Mouse (Mus musculus) monocyte, adult 2 months (primary cell): ENCODE measurements around the gene Aunip.
A peak's percentile ranks its signal among the peaks of the same experiment; 100 is the strongest.
"Not testable (repeated sequence)": the region's sequence is repeated elsewhere in the genome, so short reads cannot be mapped to it uniquely, and the experiment has no call there.

ENCODE experiments used
- DNase-seq, 2 experiments: peaks; one replicate each; pipeline ENCODE4 v3.0.0; 2022; ENCODE audit warnings: low spot score in 2 of 2, low read depth in 1 of 2

Aunip gene

DNA sequence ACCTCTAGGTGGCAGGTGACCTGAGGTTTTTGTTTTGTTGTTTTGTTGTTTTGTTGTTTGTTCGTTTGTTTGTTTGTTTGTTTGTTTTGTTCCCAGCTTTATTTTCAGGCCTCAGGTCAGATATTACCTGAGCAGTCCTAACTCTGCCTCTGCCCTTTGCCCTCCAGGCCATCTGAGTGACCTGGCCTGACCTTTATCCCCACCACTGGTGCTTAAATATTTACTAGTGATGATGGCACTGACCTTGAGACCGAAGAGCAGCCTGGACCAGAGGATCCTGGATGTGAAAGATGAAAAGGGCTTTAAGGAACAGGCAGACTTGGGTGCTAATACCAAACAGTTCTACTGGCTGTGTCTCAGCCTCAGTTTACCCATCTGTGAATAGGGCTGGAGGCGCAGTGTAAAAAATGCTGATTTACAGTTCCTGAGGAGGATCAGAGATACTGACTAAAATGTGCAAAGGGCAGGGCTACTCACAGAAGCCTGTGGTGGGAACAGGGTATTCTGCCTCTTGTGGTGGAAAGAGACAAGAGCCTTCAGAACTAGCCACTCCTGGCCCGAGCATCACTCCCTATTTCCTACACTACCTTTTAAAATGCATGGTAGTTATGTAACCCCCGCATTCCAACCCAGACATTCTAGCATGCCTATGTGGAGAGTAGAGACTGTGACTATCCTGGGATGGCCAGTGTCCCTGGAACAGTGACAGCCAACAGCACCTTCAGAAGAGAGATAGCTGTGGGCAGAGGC lies 25.5 kb upstream of the Aunip start:
- no peak for DNase-seq

GRCm38 (mm10) chr4:134488211-134488610 lies 22.6 kb upstream of the Aunip start:
- DNase-seq: no peak

- no peak for DNase-seq
Observed at GRCm38 (mm10) chr4:134489986-134490665, 20.7 kb upstream of the Aunip start.

DNA sequence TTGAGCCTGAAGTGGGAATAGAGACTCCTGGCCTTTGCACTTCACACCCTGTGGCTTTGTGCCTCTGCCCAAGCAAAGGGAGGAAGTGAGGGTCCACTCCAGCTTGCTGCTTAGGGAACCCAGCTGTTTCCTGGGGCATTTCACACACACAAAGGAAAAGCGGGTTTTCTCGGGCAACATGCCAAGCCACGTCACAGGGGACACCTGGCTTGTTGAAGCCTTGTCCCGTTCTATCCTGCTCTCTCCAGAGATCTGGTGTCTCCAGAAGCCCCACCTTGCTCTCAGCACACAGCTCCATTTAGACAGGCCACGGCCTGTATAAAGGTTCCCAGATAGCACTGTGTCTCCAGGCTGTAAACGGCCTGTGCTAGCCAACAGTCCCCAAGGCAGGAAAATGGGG lies 19.1 kb upstream of the Aunip start:
- no peak for DNase-seq

DNA sequence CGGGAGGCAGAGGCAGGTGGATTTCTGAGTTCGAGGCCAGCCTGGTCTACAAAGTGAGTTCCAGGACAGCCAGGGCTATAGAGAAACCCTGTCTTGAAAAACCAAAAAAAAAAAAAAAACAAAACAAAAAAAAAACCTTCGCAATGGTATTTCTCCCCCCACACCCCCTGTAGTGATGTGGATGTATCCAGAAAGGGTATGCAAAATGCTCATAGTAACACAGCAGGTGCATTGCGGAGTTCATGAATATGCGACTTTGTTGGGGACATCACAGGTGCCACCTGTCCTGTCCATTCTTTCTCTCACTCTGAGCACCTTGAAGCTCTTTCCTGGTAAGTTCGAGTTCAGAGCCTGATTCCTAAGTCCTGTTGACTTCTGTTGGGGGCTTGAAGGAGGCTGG lies 16.6 kb upstream of the Aunip start:
- not testable (repeated sequence) for DNase-seq

DNA sequence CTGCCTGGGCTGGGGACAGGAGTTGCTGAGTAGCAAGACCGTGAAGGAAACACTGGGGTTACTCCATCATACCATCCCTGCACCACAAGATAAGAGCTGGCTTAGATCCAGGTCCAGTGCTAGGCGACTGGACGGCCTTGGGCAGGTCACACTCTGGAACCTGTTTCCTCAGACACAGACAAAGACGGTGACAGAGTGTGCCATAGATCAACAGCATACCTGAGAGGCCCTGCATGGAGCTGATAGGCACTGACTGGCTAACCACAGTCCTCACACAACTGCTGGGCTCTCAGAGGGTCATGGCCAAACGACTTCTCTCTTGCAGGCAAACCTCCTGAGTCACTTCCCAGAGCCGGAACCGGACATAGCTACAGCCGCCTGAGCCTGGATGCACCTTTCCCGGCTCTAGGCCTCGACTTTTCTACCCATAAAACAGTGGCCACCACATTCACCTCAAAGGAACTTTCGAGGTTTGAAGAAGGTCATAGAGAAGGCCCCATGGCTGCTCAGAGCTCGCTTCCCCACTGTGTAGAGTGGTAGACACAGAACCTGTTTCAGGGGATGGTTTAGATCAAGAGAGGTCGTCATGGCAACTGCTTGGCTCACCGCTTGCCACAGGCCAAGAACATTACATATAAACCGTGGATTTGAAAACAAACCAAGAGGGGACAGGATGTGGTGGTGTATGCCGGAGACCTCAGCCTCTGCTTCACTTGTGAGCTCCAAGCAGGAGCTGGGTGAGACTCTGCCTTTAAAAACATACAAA lies 15.8 kb upstream of the Aunip start:
- no peak for DNase-seq

- no peak for DNase-seq
Observed at GRCm38 (mm10) chr4:134495546-134495923, 15.3 kb upstream of the Aunip start.

GRCm38 (mm10) chr4:134496595-134497210 lies 14.1 kb upstream of the Aunip start, which contains the start of gene Paqr7:
TSS of gene Paqr7 (plus strand) at chr4:134496697.
- DNase-seq: peak; percentile 50 to 76

DNA sequence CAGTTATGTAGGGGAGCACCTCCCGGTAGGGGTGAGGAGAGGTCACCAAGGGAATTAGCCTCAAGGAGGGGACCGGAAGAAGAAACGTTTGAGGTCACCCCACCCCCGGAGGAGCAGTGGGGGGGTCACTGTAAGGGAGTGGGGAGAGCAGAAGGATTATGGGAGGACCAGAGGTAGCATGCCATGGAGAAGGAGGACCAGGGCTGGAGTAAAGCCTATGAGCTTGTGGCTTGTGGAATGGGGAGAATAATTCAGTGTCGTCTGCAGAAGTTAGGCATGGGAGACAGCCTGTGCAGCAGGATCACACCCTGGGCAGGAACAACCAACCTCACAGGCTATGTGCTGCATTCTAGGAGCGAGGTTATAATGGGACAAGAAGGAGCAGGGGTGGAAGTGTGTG lies 13.6 kb upstream of the Aunip start:
- no peak for DNase-seq

- DNase-seq: no peak
Observed at GRCm38 (mm10) chr4:134497986-134498731, 12.6 kb upstream of the Aunip start.

DNA sequence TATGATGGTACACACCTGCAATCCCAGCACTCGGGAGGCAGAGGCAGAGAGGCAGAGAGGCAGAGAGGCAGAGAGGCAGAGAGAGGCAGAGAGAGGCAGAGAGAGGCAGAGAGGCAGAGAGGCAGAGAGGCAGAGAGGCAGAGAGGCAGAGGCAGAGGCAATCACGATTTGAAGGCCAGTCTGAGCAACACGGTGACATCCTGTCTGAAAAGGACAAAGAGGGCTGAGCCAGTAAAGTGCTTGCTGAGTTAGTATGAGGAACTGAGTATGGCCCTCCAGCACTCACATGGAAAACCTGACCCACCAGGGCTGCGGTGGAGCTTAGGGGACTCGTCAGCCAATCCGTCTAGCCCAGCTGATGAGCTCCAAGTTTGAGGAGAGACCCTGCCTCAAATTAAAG lies 11.8 kb upstream of the Aunip start:
- DNase-seq: not testable (repeated sequence)

- DNase-seq: no peak
Observed at GRCm38 (mm10) chr4:134501095-134501494, 9.7 kb upstream of the Aunip start.

DNA sequence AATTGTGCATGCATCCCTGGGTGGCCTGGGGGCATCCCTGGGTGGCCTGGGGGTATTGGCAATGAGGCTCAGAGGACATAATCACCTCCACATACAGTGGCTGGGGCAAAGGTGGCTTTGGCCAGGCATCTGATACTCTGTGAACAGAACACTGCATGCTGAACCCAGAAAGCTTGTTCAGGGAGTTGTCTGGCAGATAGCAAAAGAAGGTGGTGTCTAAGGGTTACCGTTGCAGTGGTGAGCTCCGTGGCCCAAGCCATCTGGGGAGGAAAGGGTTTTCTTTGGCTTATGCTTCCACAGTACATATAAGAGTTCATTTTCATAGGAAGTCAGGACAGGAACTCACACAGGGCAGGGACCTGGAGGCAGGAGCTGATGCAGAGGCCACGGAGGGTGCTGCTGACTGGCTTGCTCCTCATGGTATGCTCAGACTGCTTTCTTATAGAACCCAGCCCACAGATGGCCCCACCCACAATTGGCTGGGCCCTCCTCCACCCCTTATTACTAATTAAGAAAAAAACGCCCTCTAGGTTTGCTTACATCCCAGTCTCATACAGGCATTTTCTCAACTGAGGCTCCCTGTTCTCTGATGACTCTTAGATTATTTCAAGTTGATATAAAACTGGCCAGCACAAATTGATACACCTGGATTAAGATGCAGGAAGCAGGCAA lies 7.0 kb upstream of the Aunip start:
- DNase-seq: no peak

DNA sequence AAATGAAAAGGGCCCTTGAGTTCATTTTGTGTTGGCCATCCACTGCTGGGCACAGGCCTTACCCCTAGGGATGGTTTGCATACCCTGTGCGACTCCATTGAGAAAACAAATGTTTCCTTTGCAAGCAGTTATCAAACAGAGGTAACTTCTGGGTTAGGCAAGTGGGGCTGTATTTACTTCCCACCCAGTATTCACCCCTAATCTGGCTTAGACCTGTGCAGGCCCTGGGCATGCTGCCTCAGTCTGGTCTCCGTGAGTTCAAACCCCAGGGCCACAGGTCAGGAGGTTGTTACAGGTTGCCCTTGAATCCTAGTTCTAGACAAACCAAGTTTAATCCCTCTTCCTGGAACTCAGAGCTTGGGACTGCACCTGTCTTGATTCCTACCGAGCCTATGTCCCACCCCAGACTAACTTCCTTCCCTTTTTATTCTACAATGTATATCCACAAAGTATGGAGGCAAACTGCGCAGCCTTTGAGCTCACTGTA lies 5.5 kb upstream of the Aunip start:
- DNase-seq: no peak

- no peak for DNase-seq
Observed at GRCm38 (mm10) chr4:134505966-134506594, 4.7 kb upstream of the Aunip start.

- DNase-seq: no peak
Observed at GRCm38 (mm10) chr4:134506713-134507112, 4.1 kb upstream of the Aunip start.

DNA sequence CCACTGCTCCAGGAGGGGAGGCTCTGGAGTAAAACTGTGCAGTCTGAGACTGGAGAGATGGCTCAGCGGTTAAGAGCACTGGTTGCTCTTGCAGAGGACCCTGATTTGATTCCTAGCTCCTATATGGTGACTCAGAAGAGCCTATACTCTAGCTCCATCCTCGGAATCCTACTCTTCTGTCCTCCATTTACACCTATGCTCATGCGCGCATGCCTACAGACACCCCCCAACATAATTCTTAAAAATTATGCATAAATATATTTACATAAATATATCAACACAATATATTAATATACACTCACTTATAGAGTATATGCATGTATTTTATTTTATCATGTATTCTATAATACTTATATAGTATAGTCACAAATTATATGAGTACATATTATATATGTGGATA lies 403 bp upstream of the Aunip start:
- DNase-seq: no peak

GRCm38 (mm10) chr4:134511730-134512129 lies 931 bp downstream of the Aunip start:
- DNase-seq: no peak

DNA sequence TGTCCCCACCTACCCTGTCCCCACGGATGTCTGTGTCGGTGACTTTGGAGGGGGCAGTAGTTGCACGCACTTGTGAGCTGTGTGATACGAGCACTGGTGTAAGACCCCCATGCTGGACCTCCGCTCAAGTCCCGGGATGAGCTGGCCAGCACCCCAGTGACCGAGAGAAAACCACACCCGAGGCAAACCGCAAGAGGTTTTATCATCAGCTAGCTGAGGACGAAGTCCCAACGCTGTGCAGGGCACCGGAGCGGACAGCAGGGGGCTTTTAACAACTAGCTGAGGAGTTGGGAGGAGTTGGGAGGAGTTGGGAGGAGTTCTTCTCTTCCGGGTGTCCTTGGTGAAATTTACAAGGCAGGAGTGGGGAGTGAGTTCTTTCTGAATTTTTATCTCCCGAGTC lies 2.0 kb downstream of the Aunip start:
- DNase-seq: peak; percentile 45 to 50
